Mouse (Mus musculus) E14TG2a.4 (cell line): ENCODE measurements at regions not wholly inside any gene's neighbourhood (a gene's known extent, or its start where the extent isn't known, plus 50 kb on each side); places are given as distances from the start of the nearest gene placed in this dataset.

ENCODE experiments used
- H3K27me3 ChIP-seq: 2 replicates; pipeline ENCODE4 v1.6.1; 2014; ENCODE audit warnings: low read length, control low read depth; ENCODE audit not compliant: insufficient read depth
- H3K36me3 ChIP-seq: 2 replicates; pipeline ENCODE4 v1.6.1; 2014; ENCODE audit warnings: low read length, control low read depth; ENCODE audit not compliant: insufficient read depth
- H3K4me1 ChIP-seq: replicated peaks from 2 replicates; pipeline ENCODE4 v1.6.1; 2014; ENCODE audit warnings: low read depth, low read length, control low read depth
- H3K4me3 ChIP-seq: replicated peaks from 2 replicates; pipeline ENCODE4 v1.5.1; 2014; ENCODE audit warnings: mild to moderate bottlenecking, low read length
- H3K9me3 ChIP-seq: 2 replicates; pipeline ENCODE4 v1.6.1; 2014; ENCODE audit warnings: low read length, control low read depth
- CTCF ChIP-seq: conservative IDR thresholded peaks from 2 replicates; pipeline ENCODE4 v1.5.1; 2014; ENCODE audit warnings: low read length
- NANOG ChIP-seq: IDR thresholded peaks from 2 replicates; pipeline ENCODE4 v1.6.1; 2014; ENCODE audit warnings: borderline replicate concordance, low read length, mixed read lengths
- POU5F1 ChIP-seq: IDR thresholded peaks from 2 replicates; pipeline ENCODE4 v1.6.1; 2014; ENCODE audit warnings: low read length, borderline replicate concordance

DNA sequence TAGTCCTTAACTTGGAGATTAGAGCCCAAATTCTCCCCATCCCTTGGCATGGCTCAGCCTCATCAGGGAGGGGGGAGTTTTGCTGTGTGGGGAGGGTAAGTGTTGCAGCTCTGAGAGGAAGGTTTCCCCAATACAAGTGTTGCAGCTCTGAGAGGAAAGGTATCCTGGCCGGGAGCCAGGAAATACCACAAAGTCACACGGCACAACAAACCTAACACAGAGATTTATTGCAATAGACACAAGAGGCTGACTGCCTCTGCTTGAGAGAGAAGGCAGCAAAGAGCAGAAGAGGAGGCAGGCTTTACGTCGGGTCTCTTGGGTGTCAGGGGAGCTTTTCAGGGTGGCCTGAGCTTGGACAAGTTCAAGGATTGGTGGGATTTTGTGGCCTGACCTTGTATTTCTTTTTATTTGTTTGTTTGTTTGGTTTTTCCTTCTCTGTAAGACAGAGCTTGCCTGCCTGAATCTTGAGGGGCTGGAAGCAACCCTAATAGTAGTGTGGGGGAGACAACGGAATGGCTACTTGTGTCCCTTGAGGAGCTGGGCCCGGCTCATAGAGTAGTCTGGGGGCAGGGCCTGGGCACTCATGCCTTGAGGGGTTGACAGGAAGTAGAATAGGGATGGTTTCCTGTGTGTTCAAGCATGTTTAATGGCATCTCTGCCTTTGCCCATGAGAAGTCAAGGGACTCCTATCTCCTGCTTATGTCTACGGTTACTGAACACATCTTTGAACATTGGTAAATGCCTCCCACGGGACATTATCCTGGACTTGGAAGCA is 302.3 kb downstream of the 4933412E24Rik start:
- TF ChIP-seq POU5F1 (no peak), NANOG (no peak), CTCF (no peak)
- H3K9me3 ChIP-seq, result no peaks in the 10 kb centered on the region
- no peaks in the 10 kb centered on the region for H3K4me1 ChIP-seq
- H3K27me3 ChIP-seq, result peaks cover 5% of the 10 kb centered on the region; the same call in 1 of the 2 replicates
- no peak overlapping the region for H3K4me3 ChIP-seq
- no peaks in the 10 kb centered on the region for H3K36me3 ChIP-seq

- TF ChIP-seq NANOG (no peak), POU5F1 (no peak), CTCF (no peak)
- no peak overlapping the region for H3K4me3 ChIP-seq
- H3K36me3 ChIP-seq, result no peaks in the 10 kb centered on the region
- H3K9me3 ChIP-seq, result no peaks in the 10 kb centered on the region
- peaks cover 5% of the 10 kb centered on the region; the same call in 1 of the 2 replicates for H3K27me3 ChIP-seq
- no peaks in the 10 kb centered on the region for H3K4me1 ChIP-seq
Observed at GRCm38 (mm10) chr15:59712077-59712752, 304.2 kb downstream of the 4933412E24Rik start.

- Histone ChIP-seq H3K4me3 (no peak overlapping the region), H3K27me3 (peaks cover 5% of the 10 kb centered on the region; the same call in 1 of the 2 replicates), H3K36me3 (no peaks in the 10 kb centered on the region), H3K4me1 (no peaks in the 10 kb centered on the region), H3K9me3 (no peaks in the 10 kb centered on the region)
- TF ChIP-seq POU5F1 (no peak), CTCF (no peak), NANOG (no peak)
Observed at GRCm38 (mm10) chr15:59709925-59710324, 306.5 kb downstream of the 4933412E24Rik start.

DNA sequence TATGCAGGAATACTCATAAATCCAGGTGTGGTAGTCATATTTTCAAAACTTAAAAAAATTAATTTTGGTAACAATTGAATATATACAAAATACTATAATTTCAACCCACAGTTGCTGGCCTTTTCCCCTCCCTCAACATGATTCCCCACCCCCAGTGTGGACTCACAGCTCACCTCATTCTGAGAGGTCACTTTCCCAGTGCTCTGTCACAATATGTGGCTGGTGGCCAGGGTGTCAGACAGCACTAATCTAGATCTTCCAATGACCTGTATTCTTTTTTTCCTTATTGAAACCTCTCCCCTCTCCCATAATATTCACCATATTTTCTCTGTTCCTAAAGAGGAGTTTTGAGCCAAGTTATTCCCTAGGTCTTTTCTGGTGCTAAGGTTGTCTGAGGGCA is 308.0 kb downstream of the 4933412E24Rik start:
- no peak for TF ChIP-seq CTCF
- no peak for TF ChIP-seq POU5F1
- TF ChIP-seq NANOG, result no peak
- Histone ChIP-seq H3K4me3 (no peak overlapping the region), H3K27me3 (peaks cover 8% of the 10 kb centered on the region; the same call in 1 of the 2 replicates), H3K4me1 (no peaks in the 10 kb centered on the region), H3K36me3 (no peaks in the 10 kb centered on the region), H3K9me3 (no peaks in the 10 kb centered on the region)

GRCm38 (mm10) chr15:59707081-59707480 is 309.3 kb downstream of the 4933412E24Rik start:
- peaks cover 8% of the 10 kb centered on the region; the same call in 1 of the 2 replicates for H3K27me3 ChIP-seq
- H3K4me3 ChIP-seq, result no peak overlapping the region
- H3K36me3 ChIP-seq, result no peaks in the 10 kb centered on the region
- TF ChIP-seq NANOG (no peak), CTCF (no peak), POU5F1 (no peak)
- H3K9me3 ChIP-seq, result no peaks in the 10 kb centered on the region
- H3K4me1 ChIP-seq, result no peaks in the 10 kb centered on the region
